Mouse (Mus musculus) ES-Bruce4 (cell line): ENCODE results near the gene Cxadr. TPM values are rescaled to one million over a fixed set of nuclear protein-coding genes. Genes with fewer than 3 reads are reported as not detected.
A peak's percentile ranks its signal among the peaks of the same experiment; 100 is the strongest.

Experiments used
- H3K27ac ChIP-seq: 2 replicates; pipeline ENCODE4 v1.5.1; 2012; ENCODE audit warnings: low read length, inconsistent platforms; ENCODE audit not compliant: insufficient read depth
- H3K27me3 ChIP-seq: 2 replicates; pipeline ENCODE4 v1.6.1; 2012; ENCODE audit warnings: mild to moderate bottlenecking, low read length, inconsistent platforms; ENCODE audit not compliant: control insufficient read depth, poor library complexity, insufficient read depth, severe bottlenecking
- H3K36me3 ChIP-seq: 2 replicates; pipeline ENCODE4 v1.6.1; 2012; ENCODE audit warnings: inconsistent platforms, mild to moderate bottlenecking, low read length, moderate library complexity; ENCODE audit not compliant: control insufficient read depth, poor library complexity, insufficient read depth, severe bottlenecking
- H3K4me1 ChIP-seq: one replicate; pipeline ENCODE4 v1.8.1; 2011; ENCODE audit warnings: low read length; ENCODE audit not compliant: control insufficient read depth, insufficient read depth
- H3K4me3 ChIP-seq: 2 replicates; pipeline ENCODE4 v1.5.1; 2011; ENCODE audit warnings: low read depth, mild to moderate bottlenecking, low read length
- H3K9ac ChIP-seq: 2 replicates; pipeline ENCODE4 v1.6.1; 2012; ENCODE audit warnings: low read depth, mild to moderate bottlenecking, inconsistent platforms; ENCODE audit not compliant: poor library complexity, severe bottlenecking
- H3K9me3 ChIP-seq: replicated peaks from 2 replicates; pipeline ENCODE4 v1.6.1; 2012; ENCODE audit warnings: mild to moderate bottlenecking, low read length, inconsistent platforms; ENCODE audit not compliant: control insufficient read depth, poor library complexity, insufficient read depth, severe bottlenecking
- CTCF ChIP-seq: IDR thresholded peaks from one replicate; pipeline ENCODE4 v1.8.1; 2011; ENCODE audit warnings: low read depth, low read length
- EP300 ChIP-seq: IDR thresholded peaks from 2 replicates; pipeline ENCODE4 v1.6.1; 2011; ENCODE audit warnings: low read depth, low read length; ENCODE audit not compliant: insufficient read depth
- POLR2A ChIP-seq: IDR thresholded peaks from one replicate; pipeline ENCODE4 v1.8.1; 2011; ENCODE audit warnings: low read length; ENCODE audit not compliant: insufficient read depth
- polyA plus RNA-seq: library from polyadenylated mRNA; stranded (reverse); fragments of >200 nt; gene quantifications from 2 replicates; pipeline ENCODE4 v1.2.4, GENCODE M21; 2011; ENCODE audit warnings: low read depth; ENCODE audit not compliant: missing spikeins, insufficient read depth, insufficient read length

The Cxadr gene
- polyA plus RNA-seq, 1 experiment = 24.4 TPM

DNA sequence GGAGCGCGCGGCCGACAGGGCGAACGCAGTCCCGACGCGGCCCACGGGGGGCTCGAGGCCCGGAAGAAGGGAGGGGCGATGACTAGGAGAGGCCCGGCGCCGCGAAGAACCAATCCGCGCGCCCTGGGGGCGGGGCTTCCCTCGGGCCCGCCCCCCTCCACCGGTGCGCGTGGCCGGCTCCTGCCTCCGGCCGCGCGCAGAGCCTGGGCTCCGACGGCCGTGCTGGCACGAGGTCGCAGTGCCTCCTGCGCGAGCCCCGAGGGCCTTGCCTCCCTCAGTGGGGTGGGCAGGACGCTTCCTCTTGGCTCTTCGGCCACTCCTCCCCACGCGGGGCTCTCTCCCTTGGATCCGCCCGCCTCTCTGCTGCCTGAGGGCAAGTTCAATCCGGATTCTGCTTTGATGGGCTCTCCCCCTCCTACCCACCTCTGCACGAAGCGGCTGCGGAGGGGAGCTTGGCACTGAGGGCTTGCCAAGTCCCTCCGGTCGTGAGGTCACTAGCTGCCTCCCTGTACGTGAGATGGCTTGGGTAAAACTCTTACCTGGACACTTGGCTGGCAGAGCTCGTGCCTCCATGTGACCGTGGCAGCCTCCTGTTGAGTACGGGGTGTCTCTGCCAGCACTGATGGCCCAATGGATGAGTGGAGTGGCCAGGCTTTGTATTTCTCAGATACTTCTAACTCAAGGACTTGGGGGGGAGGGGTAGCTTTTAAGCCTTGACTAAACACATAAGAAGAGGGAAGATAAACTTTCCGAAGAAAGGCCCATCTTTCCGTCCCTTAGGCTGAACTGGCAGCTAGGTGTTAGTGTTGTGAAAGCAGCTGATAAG, 75.7 kb downstream of the Cxadr start, which contains the start of gene Btg3:
TSS of gene Btg3 (minus strand) at position 448 of the 826 bp plus-strand sequence.
- peak within 1 kb of the TSS; percentile 98 for H3K9ac ChIP-seq
- no peak within 1 kb of the TSS for H3K27ac ChIP-seq
- peaks cover 12% of the 10 kb centered on the region for H3K36me3 ChIP-seq
- peak within 1 kb of the TSS; percentile 87 for H3K4me3 ChIP-seq
- H3K9me3 ChIP-seq = no peaks in the 10 kb centered on the region
- H3K27me3 ChIP-seq = no peaks in the 10 kb centered on the region
- H3K4me1 ChIP-seq = no peaks in the 10 kb centered on the region
- TF ChIP-seq CTCF (no peak), POLR2A (peak; percentile 46), EP300 (no peak)

DNA sequence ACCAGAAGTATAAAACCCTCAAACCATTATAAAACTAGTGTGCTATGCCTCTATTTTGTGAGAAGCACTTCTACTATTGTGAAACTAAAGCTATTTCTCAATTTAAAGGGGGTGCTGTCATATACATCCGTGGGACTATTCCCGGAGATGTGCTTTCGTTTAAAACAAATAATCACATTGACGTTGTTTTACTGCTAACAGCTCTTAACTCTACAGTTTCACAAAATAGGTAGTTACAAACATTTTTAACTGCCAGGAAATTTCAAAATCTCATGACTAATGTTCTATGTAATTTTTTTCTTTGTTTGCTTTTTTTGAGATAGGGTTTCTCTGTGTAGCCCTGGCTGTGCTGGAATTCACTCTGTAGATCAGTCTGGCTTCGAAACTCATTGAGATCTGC, 77.2 kb downstream of the Cxadr start:
- H3K27ac ChIP-seq = no peak overlapping the region
- no peak overlapping the region for H3K4me3 ChIP-seq
- H3K4me1 ChIP-seq = no peaks in the 10 kb centered on the region
- no peaks in the 10 kb centered on the region for H3K27me3 ChIP-seq
- TF ChIP-seq POLR2A (no peak), EP300 (no peak), CTCF (no peak)
- no peak overlapping the region for H3K9ac ChIP-seq
- H3K36me3 ChIP-seq = no peaks in the 10 kb centered on the region; the same call in 1 of the 2 replicates
- H3K9me3 ChIP-seq = no peaks in the 10 kb centered on the region

GRCm38 (mm10) chr16:78389122-78389521, 87.8 kb downstream of the Cxadr start:
- H3K4me3 ChIP-seq = no peak overlapping the region
- no peak overlapping the region for H3K27ac ChIP-seq
- TF ChIP-seq POLR2A (no peak), CTCF (no peak), EP300 (no peak)
- H3K27me3 ChIP-seq = no peaks in the 10 kb centered on the region
- H3K36me3 ChIP-seq = no peaks in the 10 kb centered on the region
- no peak overlapping the region for H3K9ac ChIP-seq
- no peaks in the 10 kb centered on the region for H3K9me3 ChIP-seq
- H3K4me1 ChIP-seq = no peaks in the 10 kb centered on the region

DNA sequence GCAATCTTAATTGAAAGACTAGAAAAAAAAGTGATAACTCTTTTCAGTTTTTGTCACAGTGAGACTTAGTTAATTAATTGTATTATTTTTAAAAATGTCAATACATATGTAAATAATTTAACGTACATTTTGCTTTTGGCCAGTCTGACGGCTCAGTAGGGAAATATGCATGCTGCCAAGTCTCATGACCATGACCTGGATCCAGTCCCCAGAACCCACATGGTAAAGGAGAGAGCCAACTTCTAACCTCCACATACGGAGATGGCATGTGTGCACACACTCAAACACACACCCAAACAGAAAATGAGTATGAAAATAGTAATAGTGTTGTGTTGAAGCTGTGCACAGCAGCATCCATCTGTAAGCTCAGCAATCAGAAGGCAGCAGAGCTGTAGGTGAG, 88.7 kb downstream of the Cxadr start:
- Histone ChIP-seq H3K4me1 (no peaks in the 10 kb centered on the region), H3K9ac (no peak overlapping the region), H3K27me3 (no peaks in the 10 kb centered on the region), H3K9me3 (no peaks in the 10 kb centered on the region), H3K27ac (no peak overlapping the region), H3K36me3 (no peaks in the 10 kb centered on the region), H3K4me3 (no peak overlapping the region)
- TF ChIP-seq POLR2A (no peak), EP300 (no peak), CTCF (no peak)

- Histone ChIP-seq H3K36me3 (no peaks in the 10 kb centered on the region), H3K27me3 (no peaks in the 10 kb centered on the region), H3K9me3 (no peaks in the 10 kb centered on the region), H3K4me1 (no peaks in the 10 kb centered on the region), H3K4me3 (no peak overlapping the region), H3K27ac (no peak overlapping the region), H3K9ac (no peak overlapping the region)
- TF ChIP-seq CTCF (no peak), EP300 (no peak), POLR2A (no peak)
These were observed 90.1 kb downstream of the Cxadr start for GRCm38 (mm10) chr16:78391354-78391753.

DNA sequence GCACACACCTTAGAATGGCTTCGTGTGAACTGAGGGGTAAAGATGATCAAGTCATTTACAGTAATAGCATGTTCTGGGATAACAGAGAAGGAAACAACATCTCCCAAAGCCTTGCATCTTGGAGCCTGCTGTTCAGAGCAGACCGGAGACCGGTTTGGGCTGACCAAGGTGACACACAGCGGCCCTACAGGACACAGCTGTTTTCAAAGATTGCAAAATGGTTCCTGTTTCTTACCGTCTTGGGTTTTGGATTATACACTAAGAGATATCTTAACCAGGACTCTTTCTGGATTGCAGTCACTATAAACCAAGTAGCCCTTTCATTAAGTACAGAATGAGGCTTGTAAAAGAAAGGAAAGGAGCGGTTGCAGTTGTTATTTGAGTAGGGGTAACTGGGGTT, 97.4 kb downstream of the Cxadr start:
- Histone ChIP-seq H3K9ac (no peak overlapping the region), H3K4me3 (no peak overlapping the region), H3K4me1 (no peaks in the 10 kb centered on the region), H3K27ac (no peak overlapping the region), H3K27me3 (no peaks in the 10 kb centered on the region), H3K36me3 (no peaks in the 10 kb centered on the region), H3K9me3 (no peaks in the 10 kb centered on the region)
- TF ChIP-seq CTCF (no peak), POLR2A (no peak), EP300 (no peak)
